Mouse (Mus musculus) heart, embryonic 14.5 days (tissue): ENCODE results near the gene Gm43191. TPM values are rescaled to one million over a fixed set of nuclear protein-coding genes. Genes with fewer than 3 reads are reported as not detected.

Source experiments
- ATAC-seq: fragments of 200-750 bp; cut with Nextera tagmentation; 2 replicates; pipeline ENCODE4 v1.8.0; 2017; ENCODE audit warnings: low read depth, moderate TSS enrichment; ENCODE audit not compliant: insufficient number of reproducible peaks, insufficient read depth, low FRiP score
- H3K27ac ChIP-seq, 2 experiments: fragments of 200-500 bp in 1 of 2; fragments of 300-500 bp in 1 of 2; sonication (generic) in 1 of 2; replicated peaks in 1 of 2; 2 replicates each; pipeline ENCODE4 v1.5.1; 2012 to 2014; ENCODE audit warnings: low read depth in 2 of 2, low read length in 2 of 2, control low read depth in 1 of 2, mild to moderate bottlenecking in 1 of 2, mixed read lengths in 1 of 2; ENCODE audit not compliant: control insufficient read depth in 1 of 2, insufficient read depth in 1 of 2
- H3K27me3 ChIP-seq: fragments of 300-500 bp; sonication (generic); 2 replicates; pipeline ENCODE4 v1.6.1; 2014; ENCODE audit warnings: mild to moderate bottlenecking, low read length, control low read depth; ENCODE audit not compliant: control insufficient read depth, insufficient read depth
- H3K36me3 ChIP-seq: fragments of 300-500 bp; sonication (generic); 2 replicates; pipeline ENCODE4 v1.6.1; 2014; ENCODE audit warnings: mild to moderate bottlenecking, control low read depth, low read length, mixed read lengths; ENCODE audit not compliant: control insufficient read depth, insufficient read depth
- H3K4me1 ChIP-seq, 2 experiments: fragments of 200-500 bp in 1 of 2; fragments of 300-500 bp in 1 of 2; sonication (generic) in 1 of 2; 2 replicates each; pipeline ENCODE4 v1.6.1; 2012 to 2014; ENCODE audit warnings: low read length in 2 of 2, control low read depth in 1 of 2, mixed read lengths in 1 of 2; ENCODE audit not compliant: control insufficient read depth in 2 of 2, insufficient read depth in 2 of 2
- H3K4me2 ChIP-seq: fragments of 300-500 bp; sonication (generic); 2 replicates; pipeline ENCODE4 v1.6.1; 2014; ENCODE audit warnings: mild to moderate bottlenecking, low read length
- H3K4me3 ChIP-seq, 2 experiments: fragments of 200-500 bp in 1 of 2; fragments of 300-500 bp in 1 of 2; sonication (generic) in 1 of 2; 2 replicates each; pipeline ENCODE4 v1.5.1; 2012 to 2014; ENCODE audit warnings: low read length in 2 of 2, mild to moderate bottlenecking in 2 of 2, control low read depth in 1 of 2, low read depth in 1 of 2, moderate library complexity in 1 of 2; ENCODE audit not compliant: control insufficient read depth in 1 of 2, insufficient read depth in 1 of 2
- H3K9ac ChIP-seq: fragments of 300-500 bp; sonication (generic); 2 replicates; pipeline ENCODE4 v1.6.1; 2014; ENCODE audit warnings: mild to moderate bottlenecking, low read length
- H3K9me3 ChIP-seq: fragments of 300-500 bp; sonication (generic); 2 replicates; pipeline ENCODE4 v1.6.1; 2016; ENCODE audit warnings: low read length, control low read depth; ENCODE audit not compliant: control insufficient read depth
- WGBS: fragments of 180-500 bp; shearing (Covaris S2); extraction: QIAGEN DNeasy Blood & Tissue Kit; methylation state at CpG from one replicate; pipeline ENCODE4 v1.1.7; 2014; 5-methylcytosine and 5-hydroxymethylcytosine counted together
- polyA plus RNA-seq: library from polyadenylated mRNA; unstranded; fragments of >200 nt; fragmentation: Nextera tagmentation; extraction: Ambion mirVana; gene quantifications from 2 replicates; pipeline ENCODE4 v1.2.1, GENCODE M21; 2014

Gm43191 gene
- polyA plus RNA-seq, 1 experiment from 2014 or later, result not detected

DNA sequence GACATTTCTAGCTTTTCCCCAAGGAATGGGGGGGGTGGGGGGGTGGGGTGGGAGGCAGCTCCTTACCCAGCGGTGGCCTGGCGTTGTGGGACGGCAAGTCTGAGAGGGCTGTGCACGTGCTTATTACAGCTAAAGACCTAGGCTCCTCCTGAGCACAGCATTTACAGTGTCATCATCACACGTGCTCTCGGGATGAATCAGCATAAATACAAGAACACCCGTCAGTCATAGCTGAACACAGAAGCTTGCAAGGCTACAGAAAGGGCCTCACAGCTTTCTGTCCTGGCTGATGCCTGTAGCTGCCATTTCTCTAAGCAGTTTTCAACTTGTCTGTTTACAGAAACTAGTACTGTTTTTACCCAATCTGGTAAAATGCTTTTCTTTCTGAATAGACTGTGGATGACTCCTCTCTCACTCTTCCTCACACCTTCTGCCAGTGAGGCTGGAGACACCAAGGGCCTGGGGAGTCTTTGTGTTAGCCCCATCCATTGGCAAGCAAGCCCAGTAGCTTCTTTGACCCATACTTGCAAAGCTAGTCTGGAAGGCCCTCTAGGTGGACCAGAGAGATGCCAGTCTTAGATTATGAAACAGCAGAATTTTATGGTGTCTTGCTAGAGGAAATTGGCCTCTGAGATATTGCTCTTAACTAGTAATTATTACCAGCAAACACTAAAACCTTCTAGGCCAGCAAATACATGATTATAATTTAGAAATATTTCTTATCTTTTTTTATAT, 60.3 kb downstream of the Gm43191 start:
- peaks cover 59% of the 10 kb centered on the region for H3K36me3 ChIP-seq
- ATAC-seq, result no peak
- H3K4me3 ChIP-seq, result no peak overlapping the region
- H3K27ac ChIP-seq, result no peak overlapping the region
- no peak overlapping the region for H3K4me2 ChIP-seq
- no peaks in the 10 kb centered on the region for H3K4me1 ChIP-seq
- no peak overlapping the region for H3K9ac ChIP-seq
- H3K9me3 ChIP-seq, result no peaks in the 10 kb centered on the region
- H3K27me3 ChIP-seq, result no peaks in the 10 kb centered on the region
- 87% methylated on average over 7 of the region's 7 CpGs for WGBS

DNA sequence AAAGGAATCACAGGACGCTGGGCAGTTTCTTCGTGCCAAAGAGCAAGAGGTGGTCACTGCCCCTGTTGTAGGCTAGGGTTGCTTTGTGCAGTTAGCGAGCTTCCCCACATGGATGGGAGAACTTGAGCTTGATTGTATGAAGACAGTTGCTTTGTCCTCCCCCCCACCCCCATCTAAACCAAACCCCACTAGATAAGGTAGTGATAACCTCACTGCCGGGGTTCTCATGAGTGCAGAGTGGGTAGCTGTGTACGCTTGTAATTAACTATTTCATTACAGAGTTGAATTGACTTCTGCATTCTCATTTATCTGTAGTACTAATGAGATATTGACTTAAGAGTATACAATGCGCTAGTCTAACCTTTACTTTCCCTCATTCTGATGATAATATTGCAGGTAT, 62.2 kb downstream of the Gm43191 start:
- Histone ChIP-seq H3K9ac (no peak overlapping the region), H3K9me3 (no peaks in the 10 kb centered on the region), H3K4me2 (no peak overlapping the region), H3K27me3 (no peaks in the 10 kb centered on the region), H3K4me3 (no peak overlapping the region), H3K27ac (no peak overlapping the region), H3K36me3 (peaks cover 79% of the 10 kb centered on the region), H3K4me1 (no peaks in the 10 kb centered on the region)
- WGBS, result 71% methylated on average over 6 of the region's 6 CpGs
- ATAC-seq, result no peak

DNA sequence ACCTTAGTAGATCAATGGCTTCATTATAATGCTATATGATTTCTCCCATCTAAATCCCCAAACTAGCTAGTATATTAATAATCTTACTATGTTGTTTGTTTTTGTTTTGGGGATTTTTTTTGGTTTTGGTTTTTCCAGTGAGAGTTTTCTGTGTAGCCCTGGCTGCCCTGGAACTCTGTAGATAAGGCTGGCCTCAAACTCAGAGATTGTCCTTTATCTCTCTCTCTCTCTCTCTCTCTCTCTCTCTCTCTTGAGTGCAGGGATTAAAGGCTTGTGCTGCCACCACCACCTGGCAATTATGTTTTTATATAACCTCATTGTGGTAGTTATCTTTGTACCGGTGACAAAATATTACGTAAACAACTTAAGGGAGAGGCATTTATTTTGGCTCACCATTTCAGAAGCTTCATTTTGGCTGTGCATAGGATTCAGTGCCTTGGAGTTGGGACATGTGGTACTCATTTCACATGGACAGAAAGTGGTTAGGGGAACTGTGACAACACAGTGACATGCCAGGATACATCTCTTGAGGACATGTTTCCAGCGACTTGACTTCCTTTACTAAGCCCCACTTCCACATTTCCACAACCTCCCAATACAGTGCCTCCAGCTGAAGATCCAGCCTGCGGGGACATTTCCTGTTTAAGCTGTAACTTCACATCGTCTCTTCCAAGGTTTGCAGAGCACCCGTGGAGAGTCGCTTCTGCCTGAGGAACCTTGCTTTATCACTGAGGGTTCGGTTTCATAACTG, 65.6 kb downstream of the Gm43191 start:
- H3K36me3 ChIP-seq, result peaks cover 77% of the 10 kb centered on the region
- H3K27me3 ChIP-seq, result no peaks in the 10 kb centered on the region
- no peaks in the 10 kb centered on the region for H3K4me1 ChIP-seq
- no peak for ATAC-seq
- H3K4me2 ChIP-seq, result no peak overlapping the region
- H3K9me3 ChIP-seq, result no peaks in the 10 kb centered on the region
- H3K4me3 ChIP-seq, result no peak overlapping the region
- no peak overlapping the region for H3K9ac ChIP-seq
- no peak overlapping the region for H3K27ac ChIP-seq
- WGBS, result 83% methylated on average over 8 of the region's 8 CpGs

DNA sequence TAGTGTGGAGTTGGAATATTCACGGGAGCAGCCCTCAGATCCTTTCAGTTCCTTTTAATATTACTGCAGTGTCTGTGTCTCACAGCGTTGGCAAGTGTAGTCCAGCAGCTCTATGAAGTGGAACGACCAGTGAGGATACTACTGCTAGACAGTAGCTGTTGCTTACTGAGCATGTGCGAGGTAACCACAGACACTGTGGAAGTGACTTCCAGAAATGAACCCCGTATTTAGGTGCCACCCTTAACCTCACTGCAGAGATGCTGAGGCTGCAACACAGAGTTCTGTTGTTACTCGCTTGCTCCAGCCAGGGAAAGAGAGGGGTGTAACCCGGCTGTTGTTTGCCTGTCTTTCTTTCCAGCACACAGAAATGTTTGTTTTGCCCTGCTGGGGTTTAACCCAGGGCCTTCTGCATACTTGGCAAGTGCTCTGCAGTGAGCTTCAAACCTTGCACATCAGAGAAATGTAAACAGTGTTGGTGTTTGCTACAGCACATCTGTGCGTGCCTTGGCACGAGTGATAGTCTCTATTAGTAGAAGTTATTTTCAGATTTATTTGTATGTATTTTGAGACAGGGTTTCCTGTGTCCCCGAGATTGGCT, 66.7 kb downstream of the Gm43191 start, which contains the start of gene Trmt13:
TSS of gene Trmt13 (minus strand) at position 293 of the 598 bp plus-strand sequence.
- no peak for ATAC-seq
- no peak within 1 kb of the TSS for H3K4me2 ChIP-seq
- H3K27ac ChIP-seq, result no peak within 1 kb of the TSS
- no peak within 1 kb of the TSS for H3K9ac ChIP-seq
- H3K9me3 ChIP-seq, result no peaks in the 10 kb centered on the region
- H3K4me3 ChIP-seq, result no peak within 1 kb of the TSS
- no peaks in the 10 kb centered on the region for H3K4me1 ChIP-seq
- no peaks in the 10 kb centered on the region for H3K27me3 ChIP-seq
- WGBS, result 82% methylated on average over 10 of the region's 10 CpGs
- peaks cover 76% of the 10 kb centered on the region for H3K36me3 ChIP-seq

DNA sequence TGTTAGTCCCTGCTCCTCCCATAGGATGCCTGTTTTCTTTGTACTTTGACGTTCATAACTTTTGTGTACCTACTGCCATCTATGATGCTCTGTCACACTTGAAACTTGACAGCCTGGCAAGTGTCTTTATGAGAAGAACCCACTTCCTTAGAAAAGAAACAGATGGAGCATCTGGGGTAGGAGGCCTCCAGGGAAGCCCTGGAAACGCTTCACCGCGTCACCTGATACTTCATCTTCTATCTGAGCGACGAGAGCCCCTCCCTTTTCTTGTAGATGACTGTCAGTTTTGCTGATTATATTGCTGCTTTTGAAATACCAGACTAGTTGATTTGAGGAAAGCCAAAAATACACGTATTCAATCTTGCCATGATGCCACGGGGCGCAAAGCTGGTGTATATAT, 76.5 kb downstream of the Gm43191 start:
- WGBS, result 68% methylated on average over 9 of the region's 9 CpGs
- no peak for ATAC-seq
- no peak overlapping the region for H3K4me2 ChIP-seq
- H3K9ac ChIP-seq, result no peak overlapping the region
- H3K27ac ChIP-seq, result no peak overlapping the region
- no peaks in the 10 kb centered on the region for H3K27me3 ChIP-seq
- peaks cover 37% of the 10 kb centered on the region for H3K36me3 ChIP-seq
- no peaks in the 10 kb centered on the region for H3K9me3 ChIP-seq
- no peaks in the 10 kb centered on the region for H3K4me1 ChIP-seq
- no peak overlapping the region for H3K4me3 ChIP-seq

DNA sequence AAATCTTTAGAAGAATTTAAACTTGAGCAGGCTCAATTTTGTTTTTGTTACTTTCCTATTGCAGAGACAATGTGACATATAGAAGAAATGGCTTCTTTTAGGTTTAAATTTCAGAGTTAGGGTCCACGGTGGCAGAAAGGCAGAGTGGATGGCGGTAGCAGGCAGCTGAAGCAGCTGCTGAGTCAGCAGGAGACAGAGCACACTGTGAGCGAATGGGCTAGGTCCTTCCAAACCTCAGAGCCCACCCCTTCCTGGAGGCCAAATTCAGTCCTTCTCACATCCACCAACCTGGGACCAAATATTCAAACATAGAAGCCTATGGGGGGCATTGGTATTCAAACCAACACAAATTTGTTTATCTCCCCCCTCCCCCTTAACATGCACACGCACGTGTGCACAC, 79.3 kb downstream of the Gm43191 start:
- Histone ChIP-seq H3K36me3 (peaks cover 15% of the 10 kb centered on the region), H3K4me2 (no peak overlapping the region), H3K9ac (no peak overlapping the region), H3K27ac (no peak overlapping the region), H3K27me3 (no peaks in the 10 kb centered on the region), H3K4me3 (no peak overlapping the region), H3K4me1 (no peaks in the 10 kb centered on the region), H3K9me3 (no peaks in the 10 kb centered on the region)
- WGBS, result 93% methylated on average over 5 of the region's 5 CpGs
- ATAC-seq, result no peak

DNA sequence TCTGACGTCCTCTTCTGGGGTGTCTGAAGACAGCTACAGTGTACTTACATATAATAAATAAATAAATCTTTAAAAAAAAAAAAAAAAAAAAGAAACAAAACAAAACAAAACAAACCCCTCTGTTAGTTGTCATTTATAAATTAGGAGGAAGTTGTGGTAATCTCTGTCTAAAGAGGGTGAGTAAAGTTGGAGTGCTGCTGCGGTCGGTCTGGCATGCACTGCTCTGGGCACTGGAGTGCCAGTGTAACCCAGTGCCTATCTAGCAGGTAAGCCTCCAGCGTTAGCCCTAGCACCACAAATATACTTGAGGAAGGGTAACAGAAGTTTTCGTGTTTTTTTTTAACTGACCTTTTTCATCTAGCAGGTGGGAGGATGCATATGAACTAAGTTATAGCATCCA, 80.1 kb downstream of the Gm43191 start:
- peaks cover 11% of the 10 kb centered on the region for H3K36me3 ChIP-seq
- H3K4me1 ChIP-seq, result peaks cover 0 to 1% of the 10 kb centered on the region in 2 experiments; a peak in 1 of 4 replicates
- H3K4me3 ChIP-seq, result no peak overlapping the region
- H3K27ac ChIP-seq, result no peak overlapping the region
- H3K9ac ChIP-seq, result no peak overlapping the region
- H3K27me3 ChIP-seq, result no peaks in the 10 kb centered on the region
- no peak for ATAC-seq
- WGBS, result 86% methylated on average over 5 of the region's 5 CpGs
- no peak overlapping the region for H3K4me2 ChIP-seq
- H3K9me3 ChIP-seq, result no peaks in the 10 kb centered on the region
